Mouse (Mus musculus): Measurements from ENCODE around the gene Lamtor1.

Lamtor1 gene

GRCm38 (mm10) chr7:101956481-101956880 lies 50.8 kb downstream of the Lamtor1 start:
- no peak for DNase-seq

GRCm38 (mm10) chr7:101956911-101957310 lies 51.2 kb downstream of the Lamtor1 start:
- DNase-seq = no peak

GRCm38 (mm10) chr7:101962829-101963228 lies 57.1 kb downstream of the Lamtor1 start:
- no peak for DNase-seq

- no peak for DNase-seq
Observed at GRCm38 (mm10) chr7:101963621-101964020, 57.9 kb downstream of the Lamtor1 start.

GRCm38 (mm10) chr7:101964551-101964950 lies 58.8 kb downstream of the Lamtor1 start:
- DNase-seq = no peak

GRCm38 (mm10) chr7:101965606-101966005 lies 59.9 kb downstream of the Lamtor1 start:
- no peak for DNase-seq

GRCm38 (mm10) chr7:101967256-101967655 lies 61.6 kb downstream of the Lamtor1 start:
- DNase-seq = no peak

- DNase-seq = no peak
Observed at GRCm38 (mm10) chr7:101968751-101969150, 63.0 kb downstream of the Lamtor1 start.

- DNase-seq = peak; percentile 85
Observed at GRCm38 (mm10) chr7:101969694-101970428, 64.2 kb downstream of the Lamtor1 start.

- peak; percentile 94 for DNase-seq
Observed at GRCm38 (mm10) chr7:101970429-101970775, 64.7 kb downstream of the Lamtor1 start.

- DNase-seq = peak; percentile 84
Observed at GRCm38 (mm10) chr7:101970821-101971461, 65.2 kb downstream of the Lamtor1 start.

GRCm38 (mm10) chr7:101971721-101972120 lies 66.0 kb downstream of the Lamtor1 start:
- no peak for DNase-seq

GRCm38 (mm10) chr7:101973730-101974129 lies 68.0 kb downstream of the Lamtor1 start:
- no peak for DNase-seq

GRCm38 (mm10) chr7:101974505-101974904 lies 68.8 kb downstream of the Lamtor1 start:
- DNase-seq = peak; percentile 48

Measured in lung, postnatal 14 days (tissue).